Mouse (Mus musculus) embryonic facial prominence, embryonic 14.5 days (tissue): ENCODE results near the gene Ptpn13. TPM values are rescaled to one million over a fixed set of nuclear protein-coding genes. Genes with fewer than 3 reads are reported as not detected.
A peak's percentile ranks its signal among the peaks of the same experiment; 100 is the strongest.

Experiments
- ATAC-seq: fragments of 200-750 bp; cut with Nextera tagmentation; 2 replicates; pipeline ENCODE4 v1.8.0; 2017; ENCODE audit warnings: low read depth, moderate number of reproducible peaks, moderate TSS enrichment
- DNase-seq: peaks from one replicate; pipeline ENCODE4 v3.0.0-alpha.2; 2015; ENCODE audit warnings: low spot score
- H3K27ac ChIP-seq: fragments of 300-500 bp; sonication (generic); replicated peaks from 2 replicates; pipeline ENCODE4 v1.5.1; 2014; ENCODE audit warnings: low read depth, mild to moderate bottlenecking, low read length, moderate library complexity
- H3K27me3 ChIP-seq: fragments of 300-500 bp; sonication (generic); replicated peaks from 2 replicates; pipeline ENCODE4 v1.6.1; 2014; ENCODE audit warnings: low read length; ENCODE audit not compliant: control insufficient read depth, insufficient read depth
- H3K36me3 ChIP-seq: fragments of 300-500 bp; sonication (generic); 2 replicates; pipeline ENCODE4 v1.6.1; 2014; ENCODE audit warnings: low read length, mixed read lengths; ENCODE audit not compliant: control insufficient read depth, insufficient read depth
- H3K4me1 ChIP-seq: fragments of 300-500 bp; sonication (generic); 2 replicates; pipeline ENCODE4 v1.6.1; 2014; ENCODE audit warnings: antibody characterized with exemption, low read length; ENCODE audit not compliant: control insufficient read depth, insufficient read depth
- H3K4me2 ChIP-seq: fragments of 300-500 bp; sonication (generic); 2 replicates; pipeline ENCODE4 v1.6.1; 2014; ENCODE audit warnings: low read depth, mild to moderate bottlenecking, low read length, moderate library complexity, mixed read lengths
- H3K4me3 ChIP-seq: fragments of 300-500 bp; sonication (generic); 2 replicates; pipeline ENCODE4 v1.5.1; 2014; ENCODE audit warnings: low read depth, mild to moderate bottlenecking, low read length
- H3K9ac ChIP-seq: fragments of 300-500 bp; sonication (generic); 2 replicates; pipeline ENCODE4 v1.6.1; 2014; ENCODE audit warnings: low read depth, mild to moderate bottlenecking, low read length, moderate library complexity, mixed read lengths
- H3K9me3 ChIP-seq: fragments of 300-500 bp; sonication (generic); 2 replicates; pipeline ENCODE4 v1.6.1; 2016; ENCODE audit warnings: low read length; ENCODE audit not compliant: control insufficient read depth
- WGBS: fragments of 180-500 bp; shearing (Covaris S2); extraction: QIAGEN DNeasy Blood & Tissue Kit; methylation state at CpG from one replicate; pipeline ENCODE4 v1.1.7; 2014; 5-methylcytosine and 5-hydroxymethylcytosine counted together
- polyA plus RNA-seq: library from polyadenylated mRNA; unstranded; fragments of >200 nt; fragmentation: Nextera tagmentation; extraction: Ambion mirVana; gene quantifications from 2 replicates; pipeline ENCODE4 v1.2.1, GENCODE M21; 2014

The Ptpn13 gene
- polyA plus RNA-seq, 1 experiment from 2014 or later: 16.6 TPM

DNA sequence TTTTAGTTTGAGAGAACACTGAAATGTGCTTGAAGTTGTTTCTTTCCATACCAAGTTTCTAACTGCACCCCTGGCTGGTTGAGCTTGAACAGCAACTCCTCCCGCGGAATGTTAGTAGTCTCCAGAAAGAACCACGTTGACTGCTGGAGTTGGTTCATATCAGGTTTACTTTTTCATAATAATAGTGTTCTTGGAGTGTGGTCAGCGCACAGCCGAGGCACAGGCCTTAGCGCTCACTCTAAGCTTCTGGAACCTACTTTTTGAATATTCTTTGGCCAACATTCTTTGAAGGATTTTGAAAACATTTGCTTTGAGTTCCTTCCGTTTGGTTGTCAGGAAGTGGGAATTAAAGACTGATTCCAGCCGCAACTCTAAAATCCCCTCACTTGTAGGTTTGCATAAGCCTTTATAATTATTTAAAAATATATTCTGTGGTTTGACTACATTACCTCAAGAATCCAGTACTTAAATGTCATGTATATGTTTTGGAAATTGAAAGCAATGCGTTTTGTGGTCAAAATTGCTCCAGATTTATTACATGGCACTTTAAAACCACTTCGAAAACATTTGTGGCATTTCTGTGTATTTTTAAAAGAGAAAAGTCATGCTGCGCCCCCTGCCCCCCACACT lies 48.6 kb downstream of the Ptpn13 start:
- ATAC-seq: peak; percentile 72
- peak overlapping the region; percentile 24; the same call in 1 of the 2 replicates for H3K27ac ChIP-seq
- no peaks in the 10 kb centered on the region for H3K27me3 ChIP-seq
- DNase-seq: peak; percentile 77
- no peak overlapping the region for H3K4me2 ChIP-seq
- peaks cover 9% of the 10 kb centered on the region; the same call in 1 of the 2 replicates for H3K4me1 ChIP-seq
- no peaks in the 10 kb centered on the region for H3K9me3 ChIP-seq
- no peaks in the 10 kb centered on the region for H3K36me3 ChIP-seq
- 53% methylated on average over 11 of the region's 11 CpGs for WGBS
- H3K9ac ChIP-seq: no peak overlapping the region
- no peak overlapping the region for H3K4me3 ChIP-seq

DNA sequence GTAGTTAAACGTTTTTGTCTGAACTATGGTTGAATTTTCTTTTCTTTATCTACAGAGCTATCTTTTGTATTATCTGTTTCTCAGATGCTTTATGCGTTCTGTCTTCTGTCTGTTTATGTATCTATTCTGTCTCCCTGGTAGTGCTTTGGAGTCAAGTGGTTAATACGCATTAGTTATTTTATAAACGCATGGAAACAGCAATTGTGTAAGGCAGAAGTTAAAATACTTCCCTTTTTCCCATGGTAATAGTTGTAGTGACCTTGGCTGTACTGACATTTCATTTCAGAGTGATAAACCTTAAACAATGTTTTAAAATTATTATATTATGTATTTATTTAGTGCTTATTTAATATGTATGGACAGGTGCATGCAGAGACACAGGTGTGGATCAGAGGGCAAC lies 49.3 kb downstream of the Ptpn13 start:
- ATAC-seq (no peak), DNase-seq (no peak)
- Histone ChIP-seq H3K36me3 (no peaks in the 10 kb centered on the region), H3K4me3 (no peak overlapping the region), H3K9ac (no peak overlapping the region), H3K27me3 (no peaks in the 10 kb centered on the region), H3K9me3 (no peaks in the 10 kb centered on the region), H3K4me2 (no peak overlapping the region), H3K4me1 (peaks cover 9% of the 10 kb centered on the region; the same call in 1 of the 2 replicates), H3K27ac (no peak overlapping the region)
- WGBS: 75% methylated on average over 4 of the region's 4 CpGs

DNA sequence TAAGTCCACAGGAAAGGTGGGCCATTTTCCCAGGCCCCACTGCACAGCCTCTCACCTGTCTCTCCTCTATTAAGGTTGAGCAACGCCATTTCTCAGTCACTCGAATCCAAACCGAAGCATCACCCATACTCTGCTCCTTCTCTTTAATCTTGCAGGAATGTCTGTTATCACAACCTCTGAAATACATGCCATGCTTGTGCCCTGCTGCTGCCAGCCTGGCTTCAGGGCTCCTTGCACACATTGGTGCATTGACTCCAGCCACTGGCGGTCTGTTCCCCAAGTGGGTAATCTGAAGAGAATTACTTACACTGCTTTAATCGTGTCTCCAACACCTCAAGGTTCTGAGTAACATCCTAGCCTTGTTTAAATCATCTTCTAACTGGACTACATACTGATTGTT lies 50.5 kb downstream of the Ptpn13 start:
- Histone ChIP-seq H3K36me3 (no peaks in the 10 kb centered on the region), H3K27ac (no peak overlapping the region), H3K9ac (no peak overlapping the region), H3K4me2 (no peak overlapping the region), H3K4me1 (peaks cover 9% of the 10 kb centered on the region; the same call in 1 of the 2 replicates), H3K4me3 (no peak overlapping the region), H3K27me3 (no peaks in the 10 kb centered on the region), H3K9me3 (no peaks in the 10 kb centered on the region)
- no peak for DNase-seq
- WGBS: 86% methylated on average over 5 of the region's 5 CpGs
- no peak for ATAC-seq

DNA sequence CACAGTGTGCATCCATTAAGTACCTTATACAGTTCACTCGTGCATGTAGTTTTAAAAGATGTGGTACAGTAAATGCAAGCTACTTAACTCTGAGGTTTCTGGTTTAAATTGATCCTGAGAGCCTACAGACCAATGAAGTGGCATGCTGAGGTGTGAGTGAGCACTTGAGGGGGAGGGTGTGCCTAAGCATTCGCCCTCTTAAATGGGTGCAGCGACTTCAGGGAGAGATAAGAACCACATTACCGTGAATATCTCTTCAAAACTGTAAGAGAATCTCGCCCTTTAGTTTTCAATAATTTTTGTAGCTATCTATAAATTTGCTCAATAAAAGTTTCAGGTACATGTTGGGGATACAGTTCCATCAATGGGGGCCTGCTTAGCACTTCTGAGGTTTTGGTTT lies 54.5 kb downstream of the Ptpn13 start:
- no peaks in the 10 kb centered on the region for H3K27me3 ChIP-seq
- H3K36me3 ChIP-seq: no peaks in the 10 kb centered on the region
- H3K4me3 ChIP-seq: no peak overlapping the region
- DNase-seq: no peak
- no peaks in the 10 kb centered on the region for H3K9me3 ChIP-seq
- H3K9ac ChIP-seq: no peak overlapping the region
- H3K4me1 ChIP-seq: no peaks in the 10 kb centered on the region
- H3K27ac ChIP-seq: no peak overlapping the region
- no peak for ATAC-seq
- 91% methylated on average over 5 of the region's 5 CpGs for WGBS
- no peak overlapping the region for H3K4me2 ChIP-seq

DNA sequence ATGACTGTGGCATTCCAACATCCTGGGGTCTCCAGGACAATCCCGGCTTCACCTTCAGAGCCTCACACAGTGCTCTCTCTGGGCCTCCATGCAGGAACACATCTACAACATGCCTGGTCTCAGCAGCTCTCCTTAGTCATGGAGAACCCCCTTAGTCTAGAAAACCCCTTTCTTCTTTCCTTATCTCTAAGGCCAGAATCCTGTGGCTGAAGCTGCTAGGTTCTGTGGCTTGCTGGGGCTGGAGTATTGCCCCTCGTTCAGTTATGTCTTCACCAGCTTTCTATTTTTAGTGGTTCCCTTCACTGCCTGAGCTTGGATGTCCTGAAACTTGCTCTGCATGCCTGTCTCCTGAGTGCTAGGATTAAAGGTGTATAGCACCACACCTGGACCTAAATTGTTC lies 56.2 kb downstream of the Ptpn13 start:
- Histone ChIP-seq H3K27ac (no peak overlapping the region), H3K4me2 (no peak overlapping the region)

DNA sequence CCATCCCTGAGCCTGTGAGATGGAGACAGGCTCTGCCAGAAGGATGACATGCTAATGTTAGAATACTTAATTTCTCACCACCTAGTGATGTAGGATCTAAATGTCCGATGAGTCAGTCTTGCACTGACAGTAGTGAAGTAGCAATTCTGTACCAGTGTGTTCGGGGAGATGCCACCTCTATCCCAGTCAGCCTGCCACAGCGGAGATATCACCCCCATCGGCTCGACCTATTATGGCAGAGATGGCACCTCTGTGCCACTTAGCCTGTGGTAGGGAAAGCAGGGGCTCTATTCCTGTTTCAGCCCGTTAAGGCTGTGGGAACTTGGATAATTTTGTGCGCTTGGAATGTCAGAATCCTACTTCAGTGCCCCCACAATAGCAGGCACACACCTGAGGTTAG lies 62.0 kb downstream of the Ptpn13 start:
- Histone ChIP-seq H3K27ac (no peak overlapping the region), H3K4me1 (no peaks in the 10 kb centered on the region), H3K9me3 (no peaks in the 10 kb centered on the region), H3K4me3 (no peak overlapping the region), H3K9ac (no peak overlapping the region), H3K27me3 (no peaks in the 10 kb centered on the region), H3K36me3 (no peaks in the 10 kb centered on the region), H3K4me2 (no peak overlapping the region)
- 87% methylated on average over 7 of the region's 7 CpGs for WGBS
- DNase-seq (no peak), ATAC-seq (no peak)

More for the DNA sequence above, 56.2 kb downstream of the Ptpn13 start:
- Histone ChIP-seq H3K9ac (no peak overlapping the region), H3K27me3 (no peaks in the 10 kb centered on the region), H3K4me1 (no peaks in the 10 kb centered on the region), H3K4me3 (no peak overlapping the region), H3K9me3 (no peaks in the 10 kb centered on the region), H3K36me3 (no peaks in the 10 kb centered on the region)
- WGBS: 89% methylated on average over 2 of the region's 2 CpGs
- ATAC-seq (no peak), DNase-seq (no peak)

DNA sequence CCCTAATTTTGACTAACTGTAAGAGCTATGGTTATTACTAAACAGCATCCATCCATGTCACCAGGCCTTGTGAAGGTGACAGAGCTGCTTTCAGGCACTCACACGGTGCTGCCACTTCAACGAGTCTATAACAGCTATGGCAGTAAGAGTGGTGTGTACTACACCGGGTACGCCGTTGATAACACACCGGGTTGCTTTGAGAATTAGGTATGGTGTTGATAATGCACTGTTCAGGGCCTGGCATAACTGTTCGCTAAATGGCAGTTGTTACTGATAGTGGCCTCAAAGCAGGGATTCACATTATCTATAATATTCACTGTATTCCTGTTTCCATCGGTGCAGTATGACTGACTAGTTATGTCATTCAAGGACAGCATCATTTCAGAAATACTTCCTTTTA lies 66.0 kb downstream of the Ptpn13 start:
- Histone ChIP-seq H3K27me3 (no peaks in the 10 kb centered on the region), H3K36me3 (no peaks in the 10 kb centered on the region), H3K4me3 (no peak overlapping the region), H3K4me2 (no peak overlapping the region), H3K9ac (no peak overlapping the region), H3K9me3 (no peaks in the 10 kb centered on the region), H3K4me1 (no peaks in the 10 kb centered on the region), H3K27ac (no peak overlapping the region)
- DNase-seq: no peak
- WGBS: 94% methylated on average over 8 of the region's 8 CpGs
- ATAC-seq: no peak

DNA sequence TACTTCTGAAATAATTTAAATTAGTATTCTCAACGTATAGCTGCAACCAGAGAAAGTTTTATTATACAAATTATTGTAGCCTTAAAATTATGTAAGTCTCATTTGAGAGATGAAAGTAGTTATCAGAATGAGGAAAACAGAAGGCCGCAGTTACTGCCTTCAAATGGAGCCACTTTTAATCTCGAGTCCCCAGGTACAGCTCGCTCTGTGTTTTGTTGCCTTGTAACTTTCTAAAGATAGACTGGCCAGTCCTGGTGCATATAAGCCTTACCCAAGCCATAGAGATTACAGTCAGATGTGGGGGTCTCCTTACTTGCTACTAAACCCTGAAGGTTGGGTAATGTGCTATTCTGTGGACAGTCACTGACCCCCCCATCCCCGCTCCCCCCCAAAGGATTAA lies 66.8 kb downstream of the Ptpn13 start:
- Histone ChIP-seq H3K9me3 (no peaks in the 10 kb centered on the region), H3K9ac (no peak overlapping the region), H3K4me2 (no peak overlapping the region), H3K36me3 (no peaks in the 10 kb centered on the region), H3K27ac (no peak overlapping the region), H3K27me3 (no peaks in the 10 kb centered on the region), H3K4me3 (no peak overlapping the region), H3K4me1 (no peaks in the 10 kb centered on the region)
- no peak for DNase-seq
- 91% methylated on average over 5 of the region's 5 CpGs for WGBS
- ATAC-seq: no peak

DNA sequence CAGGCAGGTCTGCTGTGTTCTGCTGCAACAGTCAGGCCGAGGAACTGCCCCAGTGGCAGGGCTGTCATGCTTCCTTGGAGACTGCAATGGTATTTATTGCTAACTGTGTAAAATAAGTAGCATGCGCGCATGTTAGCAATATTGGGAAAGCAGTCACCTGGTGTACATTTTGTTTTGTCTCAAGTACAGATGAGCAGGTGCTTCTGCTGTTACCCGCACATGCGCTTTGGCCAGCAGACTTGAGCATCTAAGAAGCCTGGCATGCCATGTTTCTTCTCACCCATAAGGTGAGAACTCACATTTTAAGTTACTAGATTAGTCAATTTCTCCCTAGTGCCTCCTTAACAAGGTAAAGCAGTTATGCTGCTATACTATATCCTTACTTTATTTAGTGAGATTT lies 72.1 kb downstream of the Ptpn13 start:
- 89% methylated on average over 5 of the region's 5 CpGs for WGBS
- Histone ChIP-seq H3K4me2 (no peak overlapping the region), H3K9ac (no peak overlapping the region), H3K27me3 (no peaks in the 10 kb centered on the region), H3K9me3 (no peaks in the 10 kb centered on the region), H3K4me3 (no peak overlapping the region), H3K4me1 (0 out of 2 replicates have a peak, but pooled peaks cover 3% of the 10 kb centered on the region), H3K27ac (no peak overlapping the region), H3K36me3 (peaks cover 8% of the 10 kb centered on the region; the same call in 1 of the 2 replicates)
- DNase-seq (no peak), ATAC-seq (no peak)
